Mouse (Mus musculus): ENCODE measurements at regions not wholly inside any gene's neighbourhood (a gene's known extent, or its start where the extent isn't known, plus 50 kb on each side); places are given as distances from the start of the nearest gene placed in this dataset.

DNA sequence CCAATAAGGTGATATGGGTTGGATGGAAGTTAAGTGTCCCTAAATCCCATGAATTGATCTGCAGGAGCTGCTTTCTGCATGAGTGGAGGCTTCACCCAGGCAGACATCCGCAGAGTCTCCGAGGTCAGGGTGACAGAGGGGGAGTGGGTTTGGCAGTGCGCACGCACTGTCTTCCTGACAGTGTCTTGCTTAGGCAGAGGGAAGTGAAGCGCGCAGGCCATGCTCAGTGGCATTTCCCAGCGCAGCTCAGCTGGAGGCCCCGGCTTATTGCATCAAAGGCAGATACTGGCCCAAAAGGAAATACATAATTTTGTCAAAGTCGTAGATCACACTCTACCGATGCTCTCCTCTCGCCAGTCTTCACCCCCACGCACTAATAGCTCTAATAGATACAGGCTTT is 252.7 kb upstream of the Dnajc24 start:
- intact Hi-C loops (cut with DNase I): no loop called here
- DNase-seq (ENCODE audit: low spot score in 2 of 2): no peak

DNA sequence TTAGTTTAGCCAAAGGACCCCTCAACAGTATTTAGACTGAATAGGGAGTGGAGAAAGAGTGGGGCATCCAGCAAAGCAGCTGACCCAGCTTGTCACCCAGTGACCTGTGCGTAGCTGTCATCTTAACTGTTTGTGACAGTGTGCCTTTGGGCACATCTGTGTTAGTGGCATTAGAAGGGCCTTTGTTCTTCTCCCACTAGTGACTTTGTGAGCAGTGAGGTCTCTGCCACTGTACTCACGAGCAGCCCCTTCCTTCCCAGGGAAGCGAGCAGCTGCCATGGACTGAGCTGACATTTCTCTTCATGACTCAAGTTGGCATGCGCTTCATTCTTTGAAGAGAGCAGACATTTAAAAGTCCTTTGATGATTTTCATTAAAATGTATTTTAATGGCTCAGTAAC is 231.0 kb upstream of the Dnajc24 start:
- DNase-seq (ENCODE audit: low spot score in 2 of 2): no peak
- intact Hi-C loops (cut with DNase I): no loop called here

DNA sequence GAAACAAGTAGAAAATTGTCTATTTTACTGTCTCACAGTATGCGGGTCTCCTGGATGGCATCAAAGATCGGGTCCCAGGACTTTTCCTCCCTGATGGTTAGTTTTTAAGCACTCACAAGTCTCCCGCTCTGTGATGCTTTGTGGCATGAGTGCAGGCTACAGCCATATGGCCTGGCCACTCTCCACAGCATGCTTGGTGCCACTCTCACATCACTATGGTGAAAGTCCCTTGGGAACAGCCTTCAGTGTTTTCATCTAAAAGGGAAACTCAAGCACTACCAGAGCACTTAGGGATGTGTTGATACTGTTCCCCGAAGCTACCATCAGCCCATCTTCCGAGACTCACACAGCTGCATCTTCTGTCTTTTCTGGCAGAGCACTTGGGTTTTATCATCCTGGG is 227.8 kb upstream of the Dnajc24 start:
- no peak for DNase-seq (ENCODE audit: low spot score in 2 of 2)
- intact Hi-C loops (cut with DNase I): no loop called here

DNA sequence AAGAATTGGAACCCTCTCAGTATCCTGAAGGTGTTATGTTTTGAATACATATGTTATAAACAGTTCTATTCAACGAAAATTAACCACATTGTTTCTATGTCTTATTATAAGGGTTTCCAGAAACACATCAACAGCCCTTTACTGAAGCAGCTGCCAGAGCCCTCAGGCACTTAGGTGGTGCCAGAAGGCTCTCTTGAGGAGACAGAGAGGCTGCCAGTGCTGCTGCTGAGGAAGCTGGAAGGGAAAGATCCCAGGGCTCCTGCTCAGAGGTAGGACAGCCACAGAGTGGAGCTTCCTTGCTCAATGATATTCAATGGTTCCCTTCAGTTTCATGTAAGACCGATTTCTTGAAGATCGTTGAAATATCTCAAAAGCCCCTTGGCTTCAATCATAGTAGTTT is 226.7 kb upstream of the Dnajc24 start:
- no peak for DNase-seq (ENCODE audit: low spot score in 2 of 2)
- intact Hi-C loops (cut with DNase I): no loop called here

DNA sequence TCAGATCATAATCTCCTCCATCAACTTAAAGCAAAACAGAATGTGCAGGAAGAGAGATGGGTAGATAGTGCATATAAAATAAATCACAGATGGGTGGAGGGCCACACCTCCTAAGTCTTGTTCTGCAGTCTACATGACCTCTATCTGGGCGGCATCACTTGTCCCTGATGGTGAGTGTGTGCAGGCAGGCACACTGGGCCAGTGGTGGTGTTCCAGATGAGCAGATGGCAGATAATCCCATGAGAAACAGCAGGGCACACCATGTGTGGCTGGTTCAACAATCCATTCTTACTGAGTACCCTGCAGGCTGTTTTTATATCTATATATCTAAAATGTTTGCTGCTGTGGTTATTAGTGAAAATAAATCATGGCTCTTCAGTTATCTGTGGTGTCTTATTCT is 224.9 kb upstream of the Dnajc24 start:
- intact Hi-C loops (cut with DNase I): no loop called here

DNA sequence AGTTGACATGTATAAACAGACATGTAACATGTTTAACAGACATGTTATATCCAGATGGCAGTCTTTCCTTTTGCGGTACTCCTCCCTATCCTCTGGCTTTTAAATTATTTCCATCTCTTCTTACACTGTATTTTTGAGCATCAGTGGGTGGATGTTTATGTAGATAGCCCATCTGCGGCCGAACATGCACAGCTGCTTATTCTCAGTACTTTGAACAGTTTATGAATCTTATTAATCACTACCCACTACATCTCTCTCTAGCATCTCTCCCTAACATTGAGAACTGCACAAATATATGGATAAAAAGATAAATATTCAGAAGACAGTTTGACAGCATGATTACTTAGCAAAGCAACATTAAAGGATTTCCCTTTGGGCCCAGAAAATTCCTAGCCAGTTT is 212.8 kb upstream of the Dnajc24 start:
- intact Hi-C loops (cut with DNase I): no loop called here
- peak; percentile 24 to 34 for DNase-seq (ENCODE audit: low spot score in 2 of 2)

More for the DNA sequence above, 224.9 kb upstream of the Dnajc24 start:
- DNase-seq (ENCODE audit: low spot score in 2 of 2): no peak

DNA sequence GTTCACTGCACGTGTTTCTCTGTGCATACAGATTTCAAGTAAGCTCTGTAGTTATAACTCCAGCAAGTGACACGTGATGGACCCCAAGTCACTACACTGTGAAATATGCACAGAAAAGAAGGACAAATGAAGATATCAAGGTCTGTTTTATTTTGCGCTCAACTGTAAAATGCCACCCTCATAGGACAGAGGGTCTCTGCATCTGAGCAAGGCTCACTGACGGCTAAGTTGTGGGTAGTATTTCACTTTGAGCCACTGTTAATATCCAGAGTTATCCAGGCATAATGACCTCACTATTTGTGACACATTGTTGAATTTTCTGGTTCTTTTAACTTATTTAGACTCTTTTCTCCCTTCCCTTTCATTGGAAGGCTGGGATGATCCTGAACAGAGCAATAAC is 210.4 kb upstream of the Dnajc24 start:
- DNase-seq (ENCODE audit: low spot score in 2 of 2): no peak

DNA sequence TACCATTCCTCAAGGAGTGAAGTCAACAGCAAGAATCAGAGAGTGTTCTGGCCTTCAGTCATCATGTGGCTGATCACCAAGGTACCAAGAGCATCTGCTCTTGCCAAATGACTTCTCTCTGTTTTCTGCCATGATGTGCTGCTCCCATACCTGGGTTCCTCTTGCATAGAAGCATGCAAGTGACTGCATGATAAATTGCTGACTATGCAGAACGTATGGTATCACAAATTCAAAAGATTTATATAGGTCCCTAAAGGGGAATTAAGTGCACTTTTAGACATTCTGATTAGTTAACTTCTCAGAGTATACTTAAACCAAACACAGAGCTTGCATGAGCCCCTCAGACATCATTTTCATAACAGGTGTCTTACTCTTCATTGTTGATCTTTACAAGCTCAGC is 207.4 kb upstream of the Dnajc24 start:
- intact Hi-C loops (cut with DNase I): no loop called here

More for the DNA sequence above, 210.4 kb upstream of the Dnajc24 start:
- intact Hi-C loops (cut with DNase I): no loop called here

DNA sequence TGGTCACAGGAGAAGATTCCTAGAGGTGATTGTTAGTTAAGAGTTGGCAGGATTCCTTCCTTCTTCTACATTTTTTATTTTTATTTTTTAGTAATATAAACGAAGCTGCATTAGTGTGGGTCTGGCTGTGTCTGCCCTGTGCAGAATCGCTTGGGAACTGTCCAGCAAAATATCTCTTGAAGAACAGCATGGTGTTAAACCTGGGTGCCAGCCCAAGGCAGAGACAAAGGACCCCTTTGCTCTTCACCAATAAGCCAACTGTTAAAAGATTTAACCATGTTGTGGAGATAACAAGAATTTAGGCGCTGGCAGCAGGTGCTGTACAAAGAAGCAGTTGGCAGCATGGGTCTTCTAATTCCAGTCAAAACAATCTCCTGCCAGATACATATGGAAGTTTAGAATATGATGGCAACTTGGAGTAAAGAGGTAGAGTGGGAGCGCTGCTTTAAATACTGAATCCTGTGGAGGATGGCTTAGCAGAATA is 205.5 kb upstream of the Dnajc24 start:
- peak in 1 of 2 experiments; percentile 6 for DNase-seq (ENCODE audit: low spot score in 2 of 2)

More for the DNA sequence above, 207.4 kb upstream of the Dnajc24 start:
- DNase-seq (ENCODE audit: low spot score in 2 of 2): no peak

DNA sequence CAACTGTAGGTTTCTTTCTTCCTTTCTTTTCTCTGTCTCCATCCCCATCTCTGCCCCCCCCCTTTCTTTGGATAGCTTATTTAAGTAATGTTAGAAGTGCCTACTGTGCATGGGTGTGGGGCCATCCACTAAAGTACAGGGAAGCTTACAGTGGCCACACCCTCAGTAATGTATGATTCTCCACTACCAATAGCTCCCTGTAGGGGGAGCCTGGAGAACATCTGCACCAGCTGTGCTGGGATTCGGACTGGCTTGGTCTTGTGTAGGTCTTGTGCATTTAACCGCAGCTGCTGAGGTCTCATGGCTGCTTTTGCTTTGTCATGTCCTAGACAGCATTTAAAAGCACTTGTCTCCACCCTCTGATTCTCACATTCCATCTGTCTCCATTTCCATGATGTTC is 196.8 kb upstream of the Dnajc24 start:
- intact Hi-C loops (cut with DNase I): no loop called here
- no peak for DNase-seq (ENCODE audit: low spot score in 2 of 2)

More for the DNA sequence above, 205.5 kb upstream of the Dnajc24 start:
- intact Hi-C loops (cut with DNase I): no loop called here

DNA sequence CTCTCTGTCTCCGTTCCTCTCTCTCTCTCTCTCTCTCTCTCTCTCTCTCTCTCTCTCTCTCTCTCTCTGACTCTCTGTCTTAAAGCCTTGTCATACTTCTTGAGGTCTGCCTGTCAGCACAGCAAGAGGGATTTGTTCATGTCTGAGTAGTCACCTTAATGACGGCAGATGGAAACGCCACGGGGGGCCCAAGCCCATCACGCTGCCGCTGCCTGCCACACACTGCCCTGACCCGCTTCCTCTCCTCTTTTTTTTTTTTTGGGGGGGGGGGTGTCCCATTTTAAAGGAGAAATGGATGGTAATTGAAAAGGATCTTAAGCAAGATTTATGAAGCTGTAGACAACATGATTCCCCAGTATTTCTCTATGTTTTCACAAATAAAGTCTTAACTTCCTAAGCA is 191.8 kb upstream of the Dnajc24 start:
- intact Hi-C loops (cut with DNase I): loop anchor here (10.0 kb wide), 3 partner anchors 110 to 1070 kb away; partner anchors contain the start of gene Wt1
- DNase-seq (ENCODE audit: low spot score in 2 of 2): no peak

DNA sequence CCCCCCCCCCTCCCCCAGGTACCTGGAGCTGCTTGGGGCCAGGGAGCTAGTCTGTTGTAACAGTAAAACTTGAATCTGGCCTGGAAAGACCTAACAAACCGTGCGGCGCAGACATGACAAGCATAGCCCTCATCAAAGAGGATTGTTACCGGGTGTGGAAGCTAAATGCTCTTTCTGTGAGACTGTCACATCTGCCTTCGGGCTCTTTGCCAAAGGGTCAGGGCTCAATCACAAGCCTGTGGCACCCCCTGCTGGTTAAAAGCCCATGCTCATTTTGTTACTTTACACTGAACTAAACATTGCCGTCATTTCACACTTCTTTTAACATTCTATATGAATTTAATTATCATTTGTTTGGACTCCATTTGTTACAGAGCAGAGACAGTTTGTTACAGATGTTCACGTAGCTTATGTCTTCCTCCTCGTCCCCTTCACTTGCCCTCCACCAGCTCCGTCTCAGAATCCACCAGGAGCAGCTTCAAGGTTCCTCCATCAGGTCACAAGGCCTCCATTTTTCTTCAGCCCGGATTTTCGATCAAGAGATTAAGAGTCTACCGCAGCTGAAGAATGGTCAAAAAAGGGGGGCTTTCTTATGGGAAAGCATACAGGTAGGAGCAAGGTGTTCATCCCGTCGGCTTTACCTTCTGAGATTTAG is 191.1 kb upstream of the Dnajc24 start:
- intact Hi-C loops (cut with DNase I): loop anchor here (5.0 to 10.0 kb wide), 6 partner anchors 110 to 1070 kb away; partner anchors contain the start of gene Wt1
- DNase-seq (ENCODE audit: low spot score in 2 of 2): peak; percentile 81 to 82

DNA sequence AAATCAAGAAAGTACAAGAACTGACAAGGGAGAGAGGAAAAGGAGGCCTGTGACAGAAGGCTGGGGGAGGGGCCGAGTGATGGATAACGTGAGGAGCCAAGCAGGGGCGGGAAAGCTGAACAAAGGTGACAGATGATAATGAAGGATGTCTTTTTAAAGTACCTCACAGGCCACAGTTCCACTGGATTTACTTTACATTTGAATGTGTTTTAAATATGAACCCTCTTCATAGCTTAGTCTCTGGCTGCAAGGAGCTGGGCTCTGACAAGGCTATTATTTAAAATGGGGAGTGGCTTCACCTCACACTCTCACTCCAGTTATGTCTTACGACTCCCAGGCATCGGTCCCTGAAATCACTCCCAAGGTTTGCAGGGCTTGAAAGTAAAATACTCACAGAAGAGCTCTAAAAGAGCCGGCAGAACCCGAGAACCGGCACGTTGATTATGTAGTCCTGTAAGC is 190.6 kb upstream of the Dnajc24 start:
- no peak for DNase-seq (ENCODE audit: low spot score in 2 of 2)
- intact Hi-C loops (cut with DNase I): loop anchor here (5.0 to 10.0 kb wide), 6 partner anchors 109 to 1069 kb away; partner anchors contain the start of gene Wt1

DNA sequence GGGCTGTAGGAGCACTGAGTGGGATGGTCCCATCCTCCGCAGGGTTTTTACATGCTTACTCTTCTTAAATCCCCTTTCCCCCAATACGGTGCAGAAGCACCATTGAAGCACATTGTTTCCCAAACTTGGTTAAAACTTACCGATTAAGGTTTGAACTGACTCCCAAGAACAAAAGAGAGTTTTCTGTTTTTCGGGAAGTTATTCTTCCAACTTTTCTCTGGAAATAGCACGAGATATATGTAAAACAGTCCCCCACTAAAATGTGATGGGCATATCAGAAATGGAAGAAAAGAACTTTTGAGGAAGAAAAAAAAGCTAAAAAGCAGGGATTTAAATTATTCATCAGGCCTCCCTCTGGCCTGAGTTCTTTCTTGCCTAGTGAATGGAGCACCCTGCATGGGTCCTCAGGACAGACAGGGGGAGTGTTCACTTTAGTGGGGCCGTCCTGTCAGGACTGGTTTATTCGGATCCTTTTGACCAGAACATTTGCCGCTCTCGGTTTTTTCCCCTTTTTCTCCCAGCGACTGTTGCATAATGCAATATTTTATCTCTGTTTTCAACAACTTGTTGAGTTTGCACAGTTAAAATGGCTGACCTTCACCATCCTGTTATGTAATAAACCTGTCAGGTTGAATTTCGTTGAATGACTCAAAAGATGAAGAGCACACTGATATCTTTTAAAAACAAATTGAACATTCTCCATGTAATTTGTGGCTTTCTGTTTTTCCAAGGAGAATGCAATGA is 187.4 kb upstream of the Dnajc24 start:
- intact Hi-C loops (cut with DNase I): loop anchor here (5.0 to 10.0 kb wide), 6 partner anchors 106 to 1066 kb away; partner anchors contain the start of gene Wt1
- no peak for DNase-seq (ENCODE audit: low spot score in 2 of 2)

DNA sequence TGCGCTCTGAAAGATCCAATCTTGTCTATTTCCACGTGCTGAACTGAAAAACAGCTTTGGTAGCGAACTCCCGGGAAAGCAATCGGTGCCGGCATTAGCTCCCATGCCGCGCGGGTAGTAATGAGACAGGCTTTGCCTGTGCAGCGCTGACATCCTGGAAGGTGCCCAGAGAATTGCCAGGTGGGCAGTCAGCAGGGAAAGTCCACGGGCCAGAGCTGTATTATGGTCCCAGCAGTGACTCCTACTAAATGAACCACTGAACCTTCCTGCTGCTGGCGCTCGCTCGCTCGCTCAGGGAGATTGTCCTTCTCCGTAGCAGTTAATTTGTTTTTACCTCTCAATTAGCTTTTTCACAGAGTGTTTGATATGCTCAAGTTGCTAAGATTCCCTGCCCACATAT is 180.3 kb upstream of the Dnajc24 start:
- intact Hi-C loops (cut with DNase I): no loop called here
- DNase-seq (ENCODE audit: low spot score in 2 of 2): no peak

DNA sequence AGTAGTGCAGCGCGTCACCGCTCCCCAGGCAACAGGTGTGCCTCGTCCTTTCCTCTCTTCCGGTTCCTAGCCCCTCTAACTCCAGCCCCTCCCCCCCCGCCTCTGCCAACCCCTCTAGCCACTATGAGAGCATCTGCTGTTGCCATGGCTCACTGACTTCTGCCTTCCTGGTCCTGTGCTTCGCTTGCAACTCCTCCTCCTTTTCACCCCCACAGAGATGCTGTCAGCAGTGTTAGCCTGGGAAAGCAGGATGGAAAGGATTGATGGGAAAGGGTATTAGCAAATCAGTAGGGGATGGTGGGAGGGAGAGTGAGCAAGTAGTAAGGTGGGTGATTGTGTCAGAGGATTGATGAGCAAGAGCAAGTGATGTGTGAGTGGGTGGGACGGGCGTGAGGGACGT is 178.7 kb upstream of the Dnajc24 start:
- intact Hi-C loops (cut with DNase I): no loop called here
- no peak for DNase-seq (ENCODE audit: low spot score in 2 of 2)

DNA sequence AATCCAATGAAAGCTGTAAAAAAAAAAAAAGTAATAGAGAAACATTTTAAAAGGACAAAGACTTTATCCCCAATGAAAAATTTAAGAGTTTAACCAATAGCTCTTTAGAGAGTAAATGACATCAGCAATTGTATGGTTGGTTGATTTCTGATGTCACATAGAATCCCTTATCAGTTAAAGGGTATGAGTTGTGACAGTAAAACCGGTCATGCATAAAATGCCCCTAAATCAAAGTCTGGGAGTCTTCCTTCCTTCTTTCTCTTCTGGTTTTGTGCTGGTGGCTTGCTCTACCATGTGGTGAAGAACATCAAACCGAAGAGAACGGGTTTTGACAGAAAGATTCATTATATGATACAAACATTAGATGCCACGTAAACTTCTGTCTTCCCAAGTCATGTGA is 159.3 kb upstream of the Dnajc24 start:
- no peak for DNase-seq (ENCODE audit: low spot score in 2 of 2)
- intact Hi-C loops (cut with DNase I): no loop called here

DNA sequence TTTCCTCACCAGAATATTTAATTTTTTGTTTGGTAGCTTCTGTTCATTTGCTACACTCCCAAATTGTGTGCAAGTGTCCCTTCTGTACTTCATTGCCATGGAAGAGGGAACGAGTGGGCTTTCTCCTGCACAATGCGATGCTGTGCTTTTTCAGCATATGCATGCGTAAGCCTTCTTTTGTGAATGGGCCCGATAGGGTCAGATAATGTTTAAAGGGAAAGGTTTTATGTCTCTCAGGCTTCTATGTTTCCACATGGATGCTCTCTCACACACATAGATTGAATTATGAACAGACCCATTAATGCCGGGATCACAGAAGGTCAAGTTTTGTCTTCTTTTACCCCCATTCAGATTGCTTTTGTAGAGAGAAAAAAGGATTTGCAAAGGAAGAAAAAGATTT is 158.5 kb upstream of the Dnajc24 start:
- DNase-seq (ENCODE audit: low spot score in 2 of 2): no peak
- intact Hi-C loops (cut with DNase I): no loop called here

DNA sequence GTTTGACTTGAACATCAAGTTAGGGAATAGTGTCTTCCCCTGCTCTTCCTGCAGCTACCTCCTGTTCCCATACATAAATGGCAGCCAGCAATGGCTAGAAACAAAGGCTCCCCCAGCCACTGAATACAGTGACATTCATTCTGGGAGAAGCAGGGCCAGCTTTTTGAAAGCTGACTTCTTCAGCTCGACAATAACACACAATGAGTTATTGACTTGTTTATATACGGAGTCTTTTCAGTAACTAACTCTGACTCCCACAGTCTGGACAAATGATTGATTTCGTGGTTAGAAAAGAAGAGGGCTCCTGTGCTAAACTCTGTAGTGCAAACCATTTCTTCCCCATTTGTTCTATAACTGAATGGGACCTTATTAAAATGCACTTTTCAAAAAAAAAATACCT is 146.4 kb upstream of the Dnajc24 start:
- DNase-seq (ENCODE audit: low spot score in 2 of 2): no peak
- intact Hi-C loops (cut with DNase I): no loop called here

DNA sequence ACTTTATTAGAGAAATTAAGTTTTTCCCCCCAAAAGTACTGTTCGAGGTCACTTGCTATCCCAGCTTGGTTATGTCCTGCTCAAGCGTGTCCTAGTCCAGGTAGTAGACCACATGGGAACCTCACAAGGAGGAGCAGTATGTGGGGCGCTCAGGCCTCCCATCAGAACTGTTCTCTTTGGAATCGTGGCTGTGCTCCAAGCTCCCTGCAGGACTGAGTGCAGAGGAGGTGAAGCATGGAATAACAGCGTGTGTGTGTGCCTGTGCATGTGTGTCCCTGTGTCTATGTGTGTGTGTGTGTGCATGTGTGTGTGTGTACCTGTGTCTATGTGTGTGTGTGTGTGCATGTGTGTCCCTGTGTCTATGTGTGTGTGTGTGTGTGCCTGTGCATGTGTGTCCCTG is 137.6 kb upstream of the Dnajc24 start:
- DNase-seq (ENCODE audit: low spot score in 2 of 2): no peak

DNA sequence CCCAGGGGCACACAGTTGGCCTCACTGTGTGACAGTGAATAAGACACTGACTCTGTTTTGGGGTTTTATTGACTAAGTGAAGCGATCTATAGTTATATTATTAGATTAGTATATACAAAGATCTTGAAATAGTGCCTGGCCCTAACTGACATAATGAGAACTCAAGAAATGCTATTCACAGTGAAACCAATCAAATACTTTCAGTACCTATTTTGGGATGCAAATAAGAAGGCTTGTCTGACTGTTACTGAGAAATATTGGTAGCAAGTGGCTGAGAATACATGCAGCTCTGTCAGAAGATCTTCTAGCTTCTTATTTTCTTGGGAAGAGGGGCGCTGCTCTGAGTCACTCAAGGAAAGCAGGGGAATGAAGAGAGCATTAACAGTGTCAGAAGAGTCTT is 97.7 kb upstream of the Dnajc24 start:
- DNase-seq (ENCODE audit: low spot score in 2 of 2): no peak
- intact Hi-C loops (cut with DNase I): no loop called here

More for the DNA sequence above, 137.6 kb upstream of the Dnajc24 start:
- intact Hi-C loops (cut with DNase I): loop anchor here (5.0 kb wide), 1 partner anchor 34 kb away; no protein-coding TSS in a partner anchor
